Mouse (Mus musculus): ENCODE data around the gene Rab11fip4.

Gene Rab11fip4

GRCm38 (mm10) chr11:79656491-79656890, 65.5 kb downstream of the Rab11fip4 start:
- DNase-seq, result no peak

GRCm38 (mm10) chr11:79657053-79657452, 66.0 kb downstream of the Rab11fip4 start:
- DNase-seq, result no peak

DNA sequence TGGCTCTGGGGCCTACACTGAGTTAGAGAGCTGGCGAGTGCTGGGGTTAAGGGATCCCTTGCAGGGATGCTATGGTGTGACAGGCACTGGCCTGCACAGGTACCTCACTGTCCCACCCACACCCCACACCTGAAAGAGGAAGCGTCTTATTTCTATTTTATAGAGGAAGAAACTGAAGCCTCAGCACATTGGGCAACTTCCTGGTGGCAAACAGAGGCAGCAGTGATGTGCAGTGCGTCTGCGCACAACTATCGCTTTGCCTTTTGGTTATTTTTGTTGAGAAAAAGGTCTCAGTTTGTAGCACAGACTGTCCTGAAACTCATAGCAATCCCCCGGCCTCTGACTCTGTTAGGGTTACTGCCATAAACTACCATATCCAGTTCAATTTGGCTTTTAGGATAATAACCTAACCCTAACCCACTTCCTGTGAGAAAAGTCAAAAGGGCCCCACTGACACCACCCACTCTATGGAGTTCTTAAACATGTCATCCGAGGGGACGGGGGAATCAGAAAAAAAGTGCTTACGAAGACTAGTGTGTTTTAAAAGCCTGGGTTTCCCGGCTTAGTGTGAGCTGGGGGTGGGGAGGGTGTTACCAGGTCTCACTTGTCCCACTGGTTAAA, 67.3 kb downstream of the Rab11fip4 start:
- no peak for DNase-seq

- DNase-seq, result peak; percentile 96
Observed at GRCm38 (mm10) chr11:79660361-79661205, 69.6 kb downstream of the Rab11fip4 start.

DNA sequence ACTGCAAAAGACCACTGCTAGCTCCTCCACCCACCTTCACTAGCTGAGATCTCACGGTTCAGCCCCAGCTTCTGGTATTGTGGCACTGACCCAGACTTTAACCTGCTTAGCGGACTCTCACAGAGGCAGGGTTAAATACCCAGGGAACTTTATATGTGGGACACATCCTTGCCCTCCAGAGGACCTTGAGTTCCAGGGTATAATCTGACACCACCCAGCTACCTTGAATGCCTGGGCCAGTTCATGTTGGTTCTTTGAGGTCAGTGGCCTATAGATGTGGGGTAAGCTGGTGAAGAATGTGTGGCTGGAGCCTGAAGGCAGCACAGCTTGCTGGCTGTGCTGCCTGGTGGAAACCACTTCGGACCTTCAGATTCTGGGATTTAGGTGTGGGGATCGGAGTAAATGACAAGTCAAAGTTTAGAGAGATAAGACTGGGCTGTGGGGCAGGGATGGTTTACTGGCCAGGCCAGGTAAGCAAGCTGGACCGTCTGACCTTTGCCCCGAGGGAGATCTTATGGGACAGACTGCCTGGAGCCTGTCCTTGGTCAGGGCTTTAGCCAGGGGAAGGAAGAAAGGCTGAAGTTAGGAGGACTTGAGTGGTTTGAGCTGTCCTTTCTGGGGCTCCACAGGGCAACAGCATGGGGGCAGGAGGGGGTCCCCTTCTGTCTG, 71.0 kb downstream of the Rab11fip4 start:
- peak; percentile 72 for DNase-seq

DNA sequence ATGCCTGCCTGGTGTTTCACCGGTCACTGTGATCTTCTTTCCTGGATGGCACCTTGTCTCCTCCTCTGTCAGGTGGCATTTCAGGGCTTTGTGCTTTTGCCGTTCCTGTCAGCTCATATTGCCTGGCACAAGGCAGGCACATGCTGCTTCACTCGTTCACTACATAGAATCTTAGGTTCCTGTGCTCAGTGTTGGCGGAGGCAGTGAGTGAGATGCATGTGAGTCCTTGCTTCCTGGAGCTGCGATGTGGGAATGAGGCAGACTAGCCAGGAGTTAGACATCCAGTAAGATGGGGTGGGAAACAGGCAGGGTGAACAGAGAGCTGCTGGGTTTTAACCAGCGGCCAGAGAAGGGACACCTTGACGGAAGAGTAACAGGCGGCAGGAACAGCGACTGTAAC, 72.1 kb downstream of the Rab11fip4 start:
- no peak for DNase-seq

DNA sequence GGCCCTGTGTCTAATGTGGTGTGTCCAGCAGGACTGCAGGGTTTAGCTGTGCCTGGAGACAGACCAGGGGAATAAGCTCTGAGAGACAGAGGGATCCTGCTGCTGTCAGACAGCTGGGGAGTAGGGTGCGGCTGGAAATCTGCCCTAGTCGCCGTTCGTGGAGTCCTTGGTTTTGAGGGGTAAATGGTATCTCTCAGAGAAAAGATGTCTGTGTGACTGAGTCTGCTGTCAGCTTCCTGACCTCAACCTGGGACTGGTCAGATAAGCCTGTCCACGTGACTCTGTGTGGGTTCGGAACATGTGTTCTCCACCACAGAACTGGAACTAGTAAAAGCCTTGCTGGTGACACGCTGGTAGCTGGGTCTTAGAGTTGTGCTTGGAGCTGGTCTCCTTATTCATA, 72.6 kb downstream of the Rab11fip4 start:
- no peak for DNase-seq

GRCm38 (mm10) chr11:79666544-79666943, 75.5 kb downstream of the Rab11fip4 start:
- DNase-seq, result peak; percentile 76

GRCm38 (mm10) chr11:79669210-79669609, 78.2 kb downstream of the Rab11fip4 start:
- DNase-seq, result peak; percentile 27

- peak; percentile 28 for DNase-seq
Observed at GRCm38 (mm10) chr11:79669947-79670346, 78.9 kb downstream of the Rab11fip4 start.

DNA sequence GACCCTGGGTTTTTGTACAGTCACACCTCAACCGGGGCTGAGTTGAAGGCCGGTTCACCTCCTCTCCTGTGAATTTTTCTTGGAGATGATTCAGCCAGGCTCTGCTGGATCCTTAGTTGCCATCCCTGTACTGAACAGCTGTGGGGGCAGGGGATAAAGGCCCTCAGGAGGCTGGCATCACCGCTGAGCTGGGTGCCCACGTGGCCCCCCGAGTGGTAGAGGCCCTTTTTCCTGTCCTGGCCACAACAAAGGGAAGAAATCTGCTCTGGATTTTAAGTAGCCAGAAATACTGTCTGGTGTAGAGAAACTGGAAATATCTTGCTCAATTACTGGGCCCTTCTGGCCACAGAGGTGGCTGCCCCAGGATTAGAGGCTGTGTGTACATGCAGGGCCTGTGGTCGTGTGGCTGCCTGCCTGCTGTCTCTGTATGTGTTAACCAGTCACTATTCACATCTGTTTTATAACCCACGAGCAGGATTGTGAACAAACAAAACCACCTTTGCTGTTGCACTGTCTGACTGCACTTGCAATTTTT, 79.5 kb downstream of the Rab11fip4 start:
- no peak for DNase-seq

DNA sequence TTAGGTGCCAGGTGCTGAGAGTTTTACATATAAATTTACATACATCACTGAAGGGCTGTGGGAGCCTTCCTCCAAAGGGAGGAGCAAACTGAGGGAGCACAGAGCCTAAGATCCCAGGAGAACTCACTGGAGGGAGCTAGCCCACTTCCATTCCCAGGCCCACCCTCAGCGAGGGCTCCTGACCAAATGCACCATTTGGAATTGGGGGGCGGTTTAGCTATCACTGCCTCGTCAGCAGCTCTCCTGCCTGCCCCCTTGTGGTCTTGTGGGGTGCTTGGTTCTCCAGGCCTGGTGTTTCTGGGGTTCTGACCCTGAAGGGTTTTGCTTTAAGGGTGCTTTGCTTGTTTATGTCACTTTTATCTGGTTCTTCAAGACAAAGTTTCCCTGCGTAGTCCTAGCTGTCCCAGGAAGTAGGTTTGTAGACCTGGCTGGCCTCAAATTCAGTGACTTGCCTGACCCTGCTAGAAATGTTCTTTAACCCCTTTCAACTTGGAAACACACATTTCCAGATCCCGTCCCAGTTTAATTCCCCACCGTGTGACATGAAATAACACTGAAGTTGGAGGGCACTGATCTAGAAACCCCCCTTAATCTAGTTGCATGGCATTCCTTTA, 80.8 kb downstream of the Rab11fip4 start:
- DNase-seq, result peak; percentile 49

- peak; percentile 89 for DNase-seq
Observed at GRCm38 (mm10) chr11:79673072-79673471, 82.1 kb downstream of the Rab11fip4 start.

GRCm38 (mm10) chr11:79673717-79674116, 82.7 kb downstream of the Rab11fip4 start:
- DNase-seq, result no peak

DNA sequence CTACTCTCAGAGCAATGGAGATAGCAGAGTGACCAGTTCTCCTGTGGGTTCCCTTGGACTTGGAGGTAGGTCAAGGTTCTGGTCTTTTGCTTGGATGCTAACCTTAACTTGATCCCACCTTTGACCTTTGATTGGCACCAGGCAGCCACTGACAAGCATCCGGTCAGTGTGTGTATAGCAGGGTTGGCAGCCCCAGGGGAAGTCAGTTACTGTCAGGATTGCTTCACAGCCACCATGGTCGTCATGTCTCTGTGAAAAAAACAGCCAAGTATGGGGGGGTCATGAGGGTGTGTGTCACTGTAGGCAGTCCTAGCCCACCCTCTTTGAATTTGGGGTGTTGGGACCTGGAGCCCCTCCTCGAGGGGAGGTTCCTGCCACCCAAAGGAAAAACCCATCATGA, 83.2 kb downstream of the Rab11fip4 start:
- DNase-seq, result peak; percentile 59

DNA sequence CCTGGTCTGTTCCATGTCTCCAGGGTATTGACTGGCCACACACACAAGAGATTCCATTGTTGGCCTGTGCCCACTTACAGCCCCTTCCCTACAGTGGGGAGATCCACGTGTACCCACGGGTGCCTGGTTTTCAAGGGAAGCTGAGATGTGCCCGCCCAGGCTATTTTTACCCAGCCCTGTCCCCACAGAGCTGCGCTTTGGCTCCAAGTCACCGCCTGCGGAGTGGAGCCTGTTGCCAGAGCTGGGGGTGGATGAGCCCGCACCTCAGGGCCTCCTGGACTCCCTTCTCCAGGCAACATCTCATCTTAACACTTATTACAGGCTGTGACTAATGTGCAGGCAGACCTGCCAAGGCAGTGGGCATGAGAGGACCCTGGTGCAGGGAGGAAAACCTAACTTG, 83.6 kb downstream of the Rab11fip4 start:
- DNase-seq, result no peak

- DNase-seq, result no peak
Observed at GRCm38 (mm10) chr11:79675285-79675684, 84.3 kb downstream of the Rab11fip4 start.

DNA sequence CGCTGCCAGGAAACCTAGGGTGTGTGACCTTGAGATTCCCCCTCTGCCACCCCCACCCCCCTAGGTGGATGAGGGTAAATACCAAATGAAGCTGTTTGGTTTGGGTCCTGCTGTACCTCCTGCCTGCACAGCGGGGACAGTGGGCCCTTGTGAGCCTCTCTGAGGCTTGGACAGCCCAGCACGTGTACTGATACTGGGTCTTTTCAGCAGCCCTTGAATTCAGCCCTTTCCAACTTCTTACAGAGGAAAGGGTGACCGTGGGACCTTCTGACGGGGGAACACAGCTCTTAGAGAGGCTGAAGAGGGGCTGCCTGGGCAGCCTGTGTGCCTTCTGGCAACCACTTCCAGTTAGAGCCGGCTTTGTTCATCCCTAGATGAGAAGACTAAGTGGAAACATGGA, 85.0 kb downstream of the Rab11fip4 start:
- DNase-seq, result no peak

GRCm38 (mm10) chr11:79676483-79676967, 85.5 kb downstream of the Rab11fip4 start:
- no peak for DNase-seq

DNA sequence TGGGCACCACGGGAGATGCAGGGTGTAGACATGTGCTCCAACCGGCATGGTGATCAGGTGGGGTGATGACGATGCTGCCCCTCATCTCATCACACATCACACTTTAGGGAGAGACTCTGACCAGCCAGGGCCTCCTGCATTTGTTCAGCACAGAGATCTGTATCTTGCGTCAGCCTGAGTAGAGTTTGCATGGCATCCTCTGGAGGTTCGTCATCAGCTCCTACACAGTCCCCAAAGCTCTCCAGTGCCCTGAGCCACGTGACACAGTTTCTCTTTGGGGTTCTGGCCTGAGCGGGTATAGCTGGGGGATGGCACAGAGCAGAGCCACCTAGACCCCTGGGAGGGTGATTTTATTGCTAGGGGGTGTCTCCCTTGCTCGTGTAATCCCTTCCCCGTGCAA, 86.4 kb downstream of the Rab11fip4 start:
- DNase-seq, result no peak

DNA sequence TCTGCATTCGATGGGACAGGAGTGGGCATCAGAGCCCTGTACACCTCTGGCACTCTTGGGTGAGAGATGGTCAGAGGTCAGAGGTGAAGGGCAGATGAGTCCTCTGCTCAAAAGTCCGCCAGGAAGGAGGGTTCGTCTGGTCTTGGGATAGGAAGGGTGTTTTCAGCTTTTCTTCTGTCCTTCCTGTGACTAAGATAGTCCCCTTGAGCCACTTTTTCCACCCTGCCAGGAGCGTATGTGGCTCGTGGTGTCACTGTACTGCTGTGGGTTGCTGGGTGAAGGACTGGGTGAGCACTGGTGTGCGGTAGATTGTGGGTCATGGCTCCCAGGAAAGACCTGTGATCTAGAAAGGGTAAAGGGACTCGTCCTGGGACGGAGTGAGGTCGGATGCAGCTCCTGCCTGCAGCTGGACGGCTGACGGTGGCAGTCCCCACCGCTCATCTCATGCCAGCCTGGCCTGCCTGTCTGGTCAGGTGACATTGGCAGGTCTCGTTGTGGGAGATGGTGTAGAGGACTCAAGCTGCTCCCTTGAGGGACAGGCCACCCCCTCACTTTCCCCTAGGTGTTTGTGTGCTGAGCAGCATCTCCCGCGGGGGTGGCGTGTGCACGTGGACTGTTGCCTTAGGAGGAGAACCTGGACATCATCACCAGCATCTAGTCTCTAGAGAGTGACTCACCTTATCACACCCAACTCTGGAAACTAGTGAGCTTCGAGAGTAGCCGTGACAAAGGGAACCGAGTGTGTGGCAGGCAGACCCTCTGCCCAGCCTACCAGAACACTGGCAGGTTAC, 87.5 kb downstream of the Rab11fip4 start:
- no peak for DNase-seq

GRCm38 (mm10) chr11:79679929-79680328, 88.9 kb downstream of the Rab11fip4 start:
- no peak for DNase-seq
